19 mouse cellular contexts compared by ENCODE assay signal in the genomic region with DNA sequence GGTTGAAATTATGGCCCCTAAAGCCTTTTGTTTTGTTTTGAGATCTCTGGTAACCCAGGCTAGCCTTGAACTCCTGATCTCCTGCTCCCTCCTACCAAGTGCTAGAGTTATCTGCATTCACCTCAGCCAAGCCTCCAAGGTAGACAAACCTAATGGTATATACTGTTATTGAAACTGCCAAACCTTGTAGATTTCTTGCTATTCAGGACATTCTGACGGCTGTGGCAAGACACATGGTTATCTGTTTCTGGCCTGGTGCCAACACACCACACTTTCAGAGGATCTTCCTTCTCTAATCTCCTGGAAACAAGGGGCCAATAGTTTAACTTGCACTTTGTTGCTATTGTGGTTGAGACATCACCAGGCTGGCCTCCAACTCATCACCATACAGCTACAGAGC.
"Had no signal": no experiment of that assay in that cellular context is flagged by ENCODE, and none has a peak within 500 bp of the region (broad histone marks: within the 10 kb centered on the region; RNA-seq: fewer than 3 reads in every experiment).

No protein-coding gene starts in this region.

- H3K9me3 ChIP-seq: stomach, embryonic 15.5 days had no signal

- H3K36me3 ChIP-seq: neural tube, embryonic 12.5 days; neural tube, embryonic 15.5 days; stomach, embryonic 15.5 days had no signal

- H3K4me2 ChIP-seq: lung, embryonic 14.5 days; midbrain, embryonic 11.5 days; neural tube, embryonic 12.5 days; neural tube, embryonic 15.5 days; stomach, embryonic 15.5 days had no signal

- H3K4me3 ChIP-seq: layer of hippocampus, adult 2 months; left cerebral cortex, adult 2 months; neural tube, embryonic 12.5 days; neural tube, embryonic 15.5 days; stomach, embryonic 15.5 days had no signal

- H3K9ac ChIP-seq: liver, embryonic 14.5 days; liver, postnatal 0 days; lung, embryonic 14.5 days; neural tube, embryonic 12.5 days; neural tube, embryonic 15.5 days; stomach, embryonic 15.5 days had no signal

- H3K4me1 ChIP-seq: megakaryocyte, embryonic 14.5 days; neural tube, embryonic 12.5 days; neural tube, embryonic 15.5 days; stomach, embryonic 15.5 days had no signal

- H3K27ac ChIP-seq: kidney, postnatal 0 days; layer of hippocampus, adult 2 months; left cerebral cortex, adult 2 months; liver, embryonic 14.5 days; macrophage; neural tube, embryonic 12.5 days; neural tube, embryonic 15.5 days; stomach, embryonic 15.5 days had no signal

- DNase-seq: layer of hippocampus, adult 9-11 months; liver, postnatal 0 days; lung, embryonic 14.5 days; midbrain, embryonic 14.5 days; right cerebral cortex, postnatal 25 days; spleen, adult 18-20 months; thymus, postnatal 25 days had no signal

- H3K27me3 ChIP-seq: neural tube, embryonic 12.5 days; neural tube, embryonic 15.5 days; stomach, embryonic 15.5 days had no signal

- ATAC-seq: intestine, embryonic 16.5 days; liver, postnatal 0 days; lung, postnatal 0 days had no signal
